Mouse (Mus musculus) thymus, postnatal 14 days (tissue): ENCODE results near the gene Tfdp1.

Experiments used
- DNase-seq: peaks from one replicate; pipeline ENCODE4 v3.0.0; 2021

The Tfdp1 gene

GRCm38 (mm10) chr8:13427351-13427750, 88.8 kb downstream of the Tfdp1 start:
- DNase-seq = peak; percentile 24
